Mouse (Mus musculus): Measurements from ENCODE around the gene Hoxc11. TPM values are rescaled to one million over a fixed set of nuclear protein-coding genes. Genes with fewer than 3 reads are reported as not detected.

Gene Hoxc11
- polyA plus RNA-seq (2016; fragmentation: Nextera tagmentation; extraction: Ambion mirVana): not detected in 2 replicates

- no peak within 1 kb of the TSS for H3K9ac ChIP-seq (replicated peaks)
- H3K4me2 ChIP-seq (replicated peaks): no peak within 1 kb of the TSS
- no peak for ATAC-seq (ENCODE audit: low FRiP score, low read depth)
- no peak within 1 kb of the TSS for H3K27ac ChIP-seq (replicated peaks)
- under 1% methylated on average over 56 of the region's 57 CpGs for WGBS
- H3K4me1 ChIP-seq: no peaks in the 10 kb centered on the region
- H3K9me3 ChIP-seq: no peaks in the 10 kb centered on the region
- peaks cover 98% of the 10 kb centered on the region for H3K27me3 ChIP-seq
- no peak within 1 kb of the TSS for H3K4me3 ChIP-seq
- H3K36me3 ChIP-seq: no peaks in the 10 kb centered on the region
Observed at GRCm38 (mm10) chr15:102954192-102955006, at the start of gene Hoxc11. Gene Hoxc11 (plus strand): TSS chr15:102954427.

GRCm38 (mm10) chr15:102904946-102905345 is 49.3 kb upstream of the Hoxc11 start:
- WGBS: 61% methylated on average over 1 of the region's 1 CpGs
- H3K9ac ChIP-seq (replicated peaks): no peak overlapping the region
- no peak for ATAC-seq (ENCODE audit: low FRiP score, low read depth)
- no peaks in the 10 kb centered on the region for H3K9me3 ChIP-seq
- peaks cover 73% of the 10 kb centered on the region for H3K27me3 ChIP-seq
- no peak overlapping the region for H3K4me2 ChIP-seq (replicated peaks)
- no peak overlapping the region for H3K27ac ChIP-seq (replicated peaks)
- H3K4me3 ChIP-seq: no peak overlapping the region
- no peaks in the 10 kb centered on the region for H3K4me1 ChIP-seq
- H3K36me3 ChIP-seq: no peaks in the 10 kb centered on the region

GRCm38 (mm10) chr15:102909536-102909935 is 44.7 kb upstream of the Hoxc11 start:
- Histone ChIP-seq H3K27me3 (peaks cover 90% of the 10 kb centered on the region), H3K4me1 (no peaks in the 10 kb centered on the region), H3K9me3 (no peaks in the 10 kb centered on the region), H3K4me2 (replicated peaks) (no peak overlapping the region), H3K4me3 (no peak overlapping the region), H3K9ac (replicated peaks) (no peak overlapping the region), H3K36me3 (no peaks in the 10 kb centered on the region), H3K27ac (replicated peaks) (no peak overlapping the region)
- WGBS: under 1% methylated on average over 4 of the region's 4 CpGs
- no peak for ATAC-seq (ENCODE audit: low FRiP score, low read depth)

- H3K4me3 ChIP-seq: no peak overlapping the region
- H3K36me3 ChIP-seq: no peaks in the 10 kb centered on the region
- peaks cover 90% of the 10 kb centered on the region for H3K27me3 ChIP-seq
- no peak for ATAC-seq (ENCODE audit: low FRiP score, low read depth)
- H3K9me3 ChIP-seq: no peaks in the 10 kb centered on the region
- H3K27ac ChIP-seq (replicated peaks): no peak overlapping the region
- H3K9ac ChIP-seq (replicated peaks): no peak overlapping the region
- H3K4me2 ChIP-seq (replicated peaks): no peak overlapping the region
- under 1% methylated on average over 18 of the region's 18 CpGs for WGBS
- no peaks in the 10 kb centered on the region for H3K4me1 ChIP-seq
Observed at GRCm38 (mm10) chr15:102910038-102910437, 44.2 kb upstream of the Hoxc11 start.

GRCm38 (mm10) chr15:102910496-102911095 is 43.6 kb upstream of the Hoxc11 start:
- H3K27ac ChIP-seq (replicated peaks): no peak overlapping the region
- H3K4me1 ChIP-seq: no peaks in the 10 kb centered on the region
- H3K9ac ChIP-seq (replicated peaks): no peak overlapping the region
- no peak overlapping the region for H3K4me3 ChIP-seq
- H3K9me3 ChIP-seq: no peaks in the 10 kb centered on the region
- 1% methylated on average over 22 of the region's 22 CpGs for WGBS
- H3K36me3 ChIP-seq: no peaks in the 10 kb centered on the region
- ATAC-seq (ENCODE audit: low FRiP score, low read depth): no peak
- H3K4me2 ChIP-seq (replicated peaks): no peak overlapping the region
- H3K27me3 ChIP-seq: peaks cover 88% of the 10 kb centered on the region

- Histone ChIP-seq H3K9ac (replicated peaks) (no peak overlapping the region), H3K27me3 (peaks cover 90% of the 10 kb centered on the region), H3K9me3 (no peaks in the 10 kb centered on the region), H3K36me3 (no peaks in the 10 kb centered on the region), H3K4me1 (no peaks in the 10 kb centered on the region), H3K27ac (replicated peaks) (no peak overlapping the region), H3K4me2 (replicated peaks) (no peak overlapping the region), H3K4me3 (no peak overlapping the region)
- WGBS: under 1% methylated on average over 19 of the region's 19 CpGs
- no peak for ATAC-seq (ENCODE audit: low FRiP score, low read depth)
Observed at GRCm38 (mm10) chr15:102913038-102913585, 41.1 kb upstream of the Hoxc11 start.

- H3K36me3 ChIP-seq: no peaks in the 10 kb centered on the region
- no peak overlapping the region for H3K4me3 ChIP-seq
- no peak overlapping the region for H3K9ac ChIP-seq (replicated peaks)
- H3K4me1 ChIP-seq: peaks cover 13% of the 10 kb centered on the region
- under 1% methylated on average over 20 of the region's 20 CpGs for WGBS
- no peaks in the 10 kb centered on the region for H3K9me3 ChIP-seq
- H3K27ac ChIP-seq (replicated peaks): no peak overlapping the region
- H3K27me3 ChIP-seq: peaks cover 92% of the 10 kb centered on the region
- no peak for ATAC-seq (ENCODE audit: low FRiP score, low read depth)
- H3K4me2 ChIP-seq (replicated peaks): no peak overlapping the region
Observed at GRCm38 (mm10) chr15:102917972-102918572, 36.2 kb upstream of the Hoxc11 start.

- Histone ChIP-seq H3K9ac (replicated peaks) (no peak overlapping the region), H3K27ac (replicated peaks) (no peak overlapping the region), H3K27me3 (peaks cover 94% of the 10 kb centered on the region), H3K36me3 (no peaks in the 10 kb centered on the region), H3K4me2 (replicated peaks) (no peak overlapping the region), H3K4me1 (peaks cover 13% of the 10 kb centered on the region), H3K4me3 (no peak overlapping the region), H3K9me3 (no peaks in the 10 kb centered on the region)
- WGBS: 3% methylated on average over 7 of the region's 7 CpGs
- ATAC-seq (ENCODE audit: low FRiP score, low read depth): no peak
Observed at GRCm38 (mm10) chr15:102918611-102919265, 35.5 kb upstream of the Hoxc11 start.

GRCm38 (mm10) chr15:102919336-102920180 is 34.7 kb upstream of the Hoxc11 start:
- 3% methylated on average over 12 of the region's 12 CpGs for WGBS

GRCm38 (mm10) chr15:102920619-102921018 is 33.6 kb upstream of the Hoxc11 start:
- Histone ChIP-seq H3K4me2 (replicated peaks) (peak overlapping the region; percentile 45), H3K9ac (replicated peaks) (no peak overlapping the region), H3K4me1 (peaks cover 13% of the 10 kb centered on the region), H3K27ac (replicated peaks) (no peak overlapping the region), H3K36me3 (no peaks in the 10 kb centered on the region), H3K4me3 (peak overlapping the region; percentile 32), H3K9me3 (no peaks in the 10 kb centered on the region), H3K27me3 (peaks cover 99% of the 10 kb centered on the region)
- peak; percentile 91 for ATAC-seq (ENCODE audit: low FRiP score, low read depth)
- 2% methylated on average over 20 of the region's 20 CpGs for WGBS

More at GRCm38 (mm10) chr15:102919336-102920180, 34.7 kb upstream of the Hoxc11 start:
- peaks cover 97% of the 10 kb centered on the region for H3K27me3 ChIP-seq
- H3K4me2 ChIP-seq (replicated peaks): no peak overlapping the region
- H3K4me3 ChIP-seq: no peak overlapping the region
- no peak overlapping the region for H3K27ac ChIP-seq (replicated peaks)
- no peaks in the 10 kb centered on the region for H3K9me3 ChIP-seq
- peaks cover 13% of the 10 kb centered on the region for H3K4me1 ChIP-seq
- H3K9ac ChIP-seq (replicated peaks): no peak overlapping the region
- ATAC-seq (ENCODE audit: low FRiP score, low read depth): no peak
- no peaks in the 10 kb centered on the region for H3K36me3 ChIP-seq

Data from midbrain, embryonic 12.5 days (tissue).